Mouse (Mus musculus) brain, embryonic 14.5 days (tissue): Measurements from ENCODE around the gene Polr2m.

Experiments used
- CTCF ChIP-seq: fragments of 200-500 bp; IDR thresholded peaks from 2 replicates; pipeline ENCODE4 v1.5.1; 2012; ENCODE audit warnings: inconsistent platforms, mild to moderate bottlenecking, moderate library complexity, borderline replicate concordance; ENCODE audit not compliant: insufficient read depth, insufficient read length; ENCODE audit errors: extremely low read depth
- POLR2A ChIP-seq: fragments of 200-500 bp; IDR thresholded peaks from 2 replicates; pipeline ENCODE4 v1.6.1; 2012; ENCODE audit warnings: mild to moderate bottlenecking, inconsistent platforms, borderline replicate concordance; ENCODE audit not compliant: poor library complexity, insufficient read depth, insufficient read length, severe bottlenecking; ENCODE audit errors: extremely low read depth

DNA sequence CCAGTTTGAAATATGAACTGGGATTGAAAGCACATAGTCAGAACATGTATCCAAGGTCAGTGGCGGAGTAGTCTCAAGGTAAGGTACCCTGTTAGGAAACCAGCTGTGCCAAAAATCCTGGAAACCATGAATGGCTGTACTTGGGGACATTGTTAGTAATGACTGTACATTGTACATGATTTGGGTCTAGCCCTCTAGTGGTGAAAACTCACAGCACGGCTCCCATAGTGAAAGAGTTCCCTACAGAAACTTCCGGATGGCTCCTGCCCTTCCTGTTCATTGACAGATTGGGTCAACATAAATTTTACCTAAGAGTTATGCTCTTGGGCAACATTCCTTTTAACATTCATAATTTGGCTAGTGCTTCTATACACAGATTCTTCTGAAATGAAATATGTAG is 19.6 kb downstream of the Polr2m start:
- TF ChIP-seq POLR2A (no peak), CTCF (peak; percentile 66; the same call in 1 of the 2 replicates)
